17 mouse cellular contexts compared by ENCODE assay signal in genomic region chr5:112136646-112137045, GRCm38 (mm10).
"Had no signal": no experiment of that assay in that cellular context is flagged by ENCODE, and none has a peak within 500 bp of the region (broad histone marks: within the 10 kb centered on the region; RNA-seq: fewer than 3 reads in every experiment).

No protein-coding gene starts in this region.

- H3K27me3 ChIP-seq: liver, embryonic 13.5 days; liver, embryonic 15.5 days; lung, embryonic 15.5 days; stomach, embryonic 15.5 days had no signal

- H3K27ac ChIP-seq: liver, embryonic 13.5 days; liver, embryonic 15.5 days; lung, embryonic 15.5 days; macrophage; neural tube, embryonic 12.5 days; stomach, embryonic 15.5 days; stomach, postnatal 0 days had no signal

- H3K36me3 ChIP-seq: liver, embryonic 13.5 days; liver, embryonic 15.5 days; lung, embryonic 15.5 days; neural tube, embryonic 12.5 days; stomach, embryonic 15.5 days had no signal

- H3K9ac ChIP-seq: liver, embryonic 13.5 days; liver, embryonic 15.5 days; liver, postnatal 0 days; lung, embryonic 15.5 days; neural tube, embryonic 12.5 days; stomach, embryonic 15.5 days had no signal

- H3K9me3 ChIP-seq: liver, embryonic 13.5 days; liver, embryonic 15.5 days; lung, embryonic 15.5 days; neural tube, embryonic 12.5 days; stomach, embryonic 15.5 days had no signal

- H3K4me2 ChIP-seq: liver, embryonic 13.5 days; liver, embryonic 15.5 days; lung, embryonic 15.5 days; neural tube, embryonic 12.5 days; stomach, embryonic 15.5 days had no signal

- H3K4me1 ChIP-seq: liver, embryonic 13.5 days; lung, embryonic 15.5 days; megakaryocyte, embryonic 14.5 days; stomach, embryonic 15.5 days had no signal

- DNase-seq: liver, embryonic 13.5 days; liver, postnatal 0 days; lung, adult 2 months; lung, postnatal 14 days; lung, postnatal 36 days; right cerebral cortex, postnatal 14 days; thymus, adult 2 months; thymus, postnatal 25 days; thymus, postnatal 4 days had no signal

- H3K4me3 ChIP-seq: liver, embryonic 13.5 days; liver, embryonic 15.5 days; lung, embryonic 15.5 days; megakaryocyte, embryonic 14.5 days; neural tube, embryonic 12.5 days; stomach, embryonic 15.5 days had no signal

- ATAC-seq: liver, postnatal 0 days; lung, postnatal 0 days had no signal
